Mouse (Mus musculus): ENCODE measurements around the gene Irgm1. TPM values are rescaled to one million over a fixed set of nuclear protein-coding genes. Genes with fewer than 3 reads are reported as not detected.
A peak's percentile ranks its signal among the peaks of the same experiment; 100 is the strongest.
"Not testable (repeated sequence)": the region's sequence is repeated elsewhere in the genome, so short reads cannot be mapped to it uniquely, and the experiment has no call there.

Gene Irgm1
- total and polyA plus RNA-seq, 3 experiments: 25.7 to 58.1 (median 49.0) TPM

GRCm38 (mm10) chr11:48846881-48847280 is 24.6 kb downstream of the Irgm1 start:
- H3K9ac ChIP-seq (ENCODE audit: insufficient read depth, low read depth): no peak overlapping the region
- H3K27ac ChIP-seq (ENCODE audit: insufficient read depth, low read depth): no peak overlapping the region
- H3K4me2 ChIP-seq (ENCODE audit: insufficient read depth, low read depth, poor library complexity, severe bottlenecking): no peak overlapping the region
- peaks cover 8% of the 10 kb centered on the region for H3K9me3 ChIP-seq (replicated peaks; ENCODE audit: low read length)
- no peak for TF ChIP-seq USF2 (conservative IDR thresholded peaks at IDR 0.05; ENCODE audit: low read depth, low read length)
- no peak for TF ChIP-seq ZNF384 (IDR thresholded peaks at IDR 0.05; ENCODE audit: low read depth, low read length)
- no peak for TF ChIP-seq JUND (conservative IDR thresholded peaks at IDR 0.05; ENCODE audit: low read depth, low read length)
- no peak for TF ChIP-seq TBP (conservative IDR thresholded peaks at IDR 0.05; ENCODE audit: low read depth, low read length)
- no peak for TF ChIP-seq RAD21 (IDR thresholded peaks at IDR 0.05; ENCODE audit: low read depth, low read length)
- no peak for TF ChIP-seq MYC (IDR thresholded peaks at IDR 0.05; ENCODE audit: low read depth, low read length)
- no peak for TF ChIP-seq BHLHE40 (IDR thresholded peaks at IDR 0.05; ENCODE audit: low read depth, low read length)
- no peak for TF ChIP-seq MAX (IDR thresholded peaks at IDR 0.05; ENCODE audit: low read length)
- no peak for TF ChIP-seq CHD1 (IDR thresholded peaks at IDR 0.05; ENCODE audit: low read depth, low read length)
- no peak for TF ChIP-seq NELFE (IDR thresholded peaks at IDR 0.05; ENCODE audit: low read depth, low read length)
- no peak for TF ChIP-seq TCF12 (IDR thresholded peaks at IDR 0.05; ENCODE audit: low read depth, low read length)
- TF ChIP-seq GABPA (IDR thresholded peaks at IDR 0.05; ENCODE audit: insufficient replicate concordance, low read depth, low read length): no peak
- TF ChIP-seq MXI1 (IDR thresholded peaks at IDR 0.05; ENCODE audit: low read depth, low read length): no peak
- TF ChIP-seq E2F4 (IDR thresholded peaks at IDR 0.05; ENCODE audit: insufficient replicate concordance, low read depth, low read length): no peak
- no peak for TF ChIP-seq ETS1 (conservative IDR thresholded peaks at IDR 0.05; ENCODE audit: low read depth, low read length)
- TF ChIP-seq JUN (IDR thresholded peaks at IDR 0.05; ENCODE audit: insufficient read depth, low read depth, low read length): no peak
- no peak for TF ChIP-seq ZC3H11A (IDR thresholded peaks at IDR 0.05; ENCODE audit: low read depth, low read length)
- no peak for TF ChIP-seq ELF1 (IDR thresholded peaks at IDR 0.05; ENCODE audit: low read depth, low read length)
- no peak for TF ChIP-seq EP300 (IDR thresholded peaks at IDR 0.05; ENCODE audit: low read length)
- no peak for TF ChIP-seq IRF4 (IDR thresholded peaks at IDR 0.05; ENCODE audit: low read depth, low read length)
- H3K4me3 ChIP-seq (replicated peaks in 1 of 3; ENCODE audit: low read depth in 2 of 3, low read length in 2 of 3, poor library complexity in 1 of 3): no peak overlapping the region
- in situ Hi-C loops (cut with MboI; ENCODE audit: low pct_ligation_motif_present, low pct_unique_long_range_greater_than_20kb, low sequenced_read_pairs) (no loop called here), dilution Hi-C loops (cut with MboI; ENCODE audit: extremely low pct_ligation_motif_present, extremely low pct_unique_long_range_greater_than_20kb, low sequenced_read_pairs) (no loop called here)
- peaks cover 18 to 53% of the 10 kb centered on the region in 2 experiments for H3K4me1 ChIP-seq (ENCODE audit: control insufficient read depth in 1 of 2, insufficient read depth in 2 of 2)
- DNase-seq (ENCODE audit: extremely low read depth): no peak
- H3K36me3 ChIP-seq (replicated peaks in 1 of 2; ENCODE audit: control insufficient read depth in 1 of 2, insufficient read depth in 1 of 2, low read length in 1 of 2): peaks cover 36 to 40% of the 10 kb centered on the region in 2 experiments
- H3K27me3 ChIP-seq (replicated peaks): no peaks in the 10 kb centered on the region
- no peaks in the 10 kb centered on the region for H3K79me2 ChIP-seq (replicated peaks; ENCODE audit: control insufficient read depth, extremely low read depth, insufficient read depth, poor library complexity, severe bottlenecking)

- DNase-seq (ENCODE audit: extremely low read depth); H3K4me2 ChIP-seq (ENCODE audit: insufficient read depth, low read depth, poor library complexity, severe bottlenecking); in situ Hi-C loops (cut with MboI; ENCODE audit: low pct_ligation_motif_present, low pct_unique_long_range_greater_than_20kb, low sequenced_read_pairs); H3K27me3 ChIP-seq (replicated peaks); H3K9me3 ChIP-seq (replicated peaks; ENCODE audit: low read length); H3K79me2 ChIP-seq (replicated peaks; ENCODE audit: control insufficient read depth, extremely low read depth, insufficient read depth, poor library complexity, severe bottlenecking); H3K4me3 ChIP-seq (replicated peaks in 1 of 3; ENCODE audit: low read depth in 2 of 3, low read length in 2 of 3, poor library complexity in 1 of 3); H3K9ac ChIP-seq (ENCODE audit: insufficient read depth, low read depth); dilution Hi-C loops (cut with MboI; ENCODE audit: extremely low pct_ligation_motif_present, extremely low pct_unique_long_range_greater_than_20kb, low sequenced_read_pairs); H3K27ac ChIP-seq (ENCODE audit: insufficient read depth, low read depth): not testable (repeated sequence)
- peaks cover 19 to 58% of the 10 kb centered on the region in 2 experiments for H3K4me1 ChIP-seq (ENCODE audit: control insufficient read depth in 1 of 2, insufficient read depth in 2 of 2)
- TF ChIP-seq ZNF384 (IDR thresholded peaks at IDR 0.05; ENCODE audit: low read depth, low read length): peak; percentile 31; the same call in 1 of the 2 replicates
- 0 out of 2 replicates have a peak, but pooled peaks have one; percentile 3 for TF ChIP-seq ELF1 (IDR thresholded peaks at IDR 0.05; ENCODE audit: low read depth, low read length)
- peak; percentile 25 for TF ChIP-seq RAD21 (IDR thresholded peaks at IDR 0.05; ENCODE audit: low read depth, low read length)
- TF ChIP-seq CTCF (conservative IDR thresholded peaks at IDR 0.05 in 1 of 2, IDR thresholded peaks at IDR 0.05 in 1 of 2; ENCODE audit: low read depth in 2 of 2, low read length in 2 of 2): peak in 1 of 2 experiments; percentile 33; a peak in 2 of 4 replicates
- H3K36me3 ChIP-seq (replicated peaks in 1 of 2; ENCODE audit: control insufficient read depth in 1 of 2, insufficient read depth in 1 of 2, low read length in 1 of 2): peaks cover 36 to 40% of the 10 kb centered on the region in 2 experiments
Observed at GRCm38 (mm10) chr11:48846362-48846761, 25.1 kb downstream of the Irgm1 start.

Data from CH12.LX (cell line).